Mouse (Mus musculus) spleen, adult 12 weeks (tissue): ENCODE results near the gene St3gal4.
A peak's percentile ranks its signal among the peaks of the same experiment; 100 is the strongest.

ENCODE experiments used
- DNase-seq: peaks from one replicate; pipeline ENCODE4 v3.0.0; 2022; ENCODE audit warnings: low spot score

Gene St3gal4

DNA sequence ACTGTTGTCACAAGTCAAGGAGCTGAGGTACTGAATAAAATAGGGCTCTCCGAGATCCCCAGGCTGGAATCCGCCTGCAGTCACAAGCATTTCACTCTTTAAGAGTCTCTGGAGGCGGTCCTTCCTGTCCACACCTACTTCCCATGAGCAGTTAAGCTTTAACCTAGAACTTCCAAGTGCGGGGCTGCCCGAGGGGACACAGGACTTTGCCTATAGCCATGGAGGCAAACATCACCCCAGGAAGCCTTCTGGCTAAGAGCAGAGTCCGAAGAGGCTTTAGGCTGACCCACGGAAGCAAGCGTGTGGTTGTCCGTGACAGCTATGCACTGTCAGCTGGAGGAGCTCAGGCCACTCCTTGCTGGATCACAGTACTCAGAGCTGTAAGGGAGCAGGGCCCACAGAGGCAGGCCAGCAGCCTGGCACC, 9.9 kb upstream of the St3gal4 start:
- no peak for DNase-seq

DNA sequence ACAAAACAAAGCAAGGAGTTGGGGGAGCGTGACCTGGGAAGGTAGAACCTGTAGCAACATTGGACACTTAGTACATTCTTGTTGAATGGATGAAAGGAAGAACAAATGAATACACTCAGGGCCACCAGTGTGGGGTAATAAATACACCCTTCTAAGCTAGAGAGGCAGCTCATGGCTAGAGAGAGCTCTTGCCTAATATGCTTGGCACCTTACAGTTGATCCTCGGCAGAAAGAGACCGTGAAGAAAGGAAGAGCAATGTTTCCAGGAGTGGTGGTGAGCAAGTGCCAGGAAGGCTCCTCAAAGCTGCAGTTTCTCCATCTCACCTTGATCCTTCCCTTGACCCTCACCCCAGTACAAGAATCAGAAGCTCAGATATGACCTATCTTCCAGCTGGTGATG, 9.5 kb upstream of the St3gal4 start:
- DNase-seq: no peak

DNA sequence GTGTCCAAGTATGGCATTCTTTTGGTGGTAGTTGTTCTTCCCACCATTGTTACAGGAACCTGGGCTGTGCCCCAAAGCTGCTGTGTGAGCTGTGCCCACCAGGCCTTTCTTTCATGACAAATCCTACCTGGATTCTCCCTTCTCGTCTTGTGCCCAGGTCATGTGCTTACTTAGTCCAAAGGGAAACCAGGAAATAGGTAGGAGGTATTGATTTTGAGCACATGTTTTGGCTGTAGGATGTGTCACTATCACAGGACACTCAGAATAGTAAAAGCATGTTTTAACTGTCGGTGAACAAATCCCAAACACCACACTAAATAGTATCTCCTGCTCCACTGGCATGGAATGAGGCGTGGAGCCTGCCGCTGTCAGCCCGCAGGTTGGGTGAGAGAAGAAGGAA, 8.5 kb upstream of the St3gal4 start:
- no peak for DNase-seq

DNA sequence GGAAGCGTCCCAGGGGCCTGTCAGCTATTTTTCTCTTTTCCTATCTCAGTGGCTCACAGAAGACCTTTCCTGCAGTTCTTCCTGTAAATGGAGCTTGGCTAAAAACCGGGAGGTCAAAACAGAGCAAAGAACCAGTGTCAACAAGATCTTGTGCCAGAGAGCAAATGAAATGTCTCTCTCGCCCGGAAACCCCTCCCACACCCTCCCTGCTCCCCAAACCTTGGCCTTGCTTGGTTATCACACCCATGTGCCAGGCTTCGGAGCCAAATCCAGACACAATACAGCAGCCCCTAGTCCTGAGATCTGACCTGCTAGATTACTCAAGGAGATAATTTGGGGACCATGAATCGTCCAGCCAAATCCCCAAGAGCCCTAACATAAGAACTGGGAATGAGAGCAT, 8.1 kb upstream of the St3gal4 start:
- DNase-seq: no peak

DNA sequence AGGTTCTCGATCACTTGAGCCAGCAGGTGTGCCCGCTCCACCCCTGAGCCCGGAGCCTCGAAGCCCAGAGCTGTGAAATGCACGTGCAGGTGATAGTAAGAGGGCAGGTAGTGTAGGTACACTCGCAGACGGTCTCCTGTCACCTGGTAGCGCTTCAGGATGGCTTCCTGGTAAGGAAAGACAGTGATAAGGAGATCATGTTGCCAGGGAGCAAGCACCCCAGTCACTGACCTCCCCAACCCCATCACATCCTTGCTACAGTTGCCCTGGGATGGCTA, 5.5 kb upstream of the St3gal4 start:
- DNase-seq: no peak

DNA sequence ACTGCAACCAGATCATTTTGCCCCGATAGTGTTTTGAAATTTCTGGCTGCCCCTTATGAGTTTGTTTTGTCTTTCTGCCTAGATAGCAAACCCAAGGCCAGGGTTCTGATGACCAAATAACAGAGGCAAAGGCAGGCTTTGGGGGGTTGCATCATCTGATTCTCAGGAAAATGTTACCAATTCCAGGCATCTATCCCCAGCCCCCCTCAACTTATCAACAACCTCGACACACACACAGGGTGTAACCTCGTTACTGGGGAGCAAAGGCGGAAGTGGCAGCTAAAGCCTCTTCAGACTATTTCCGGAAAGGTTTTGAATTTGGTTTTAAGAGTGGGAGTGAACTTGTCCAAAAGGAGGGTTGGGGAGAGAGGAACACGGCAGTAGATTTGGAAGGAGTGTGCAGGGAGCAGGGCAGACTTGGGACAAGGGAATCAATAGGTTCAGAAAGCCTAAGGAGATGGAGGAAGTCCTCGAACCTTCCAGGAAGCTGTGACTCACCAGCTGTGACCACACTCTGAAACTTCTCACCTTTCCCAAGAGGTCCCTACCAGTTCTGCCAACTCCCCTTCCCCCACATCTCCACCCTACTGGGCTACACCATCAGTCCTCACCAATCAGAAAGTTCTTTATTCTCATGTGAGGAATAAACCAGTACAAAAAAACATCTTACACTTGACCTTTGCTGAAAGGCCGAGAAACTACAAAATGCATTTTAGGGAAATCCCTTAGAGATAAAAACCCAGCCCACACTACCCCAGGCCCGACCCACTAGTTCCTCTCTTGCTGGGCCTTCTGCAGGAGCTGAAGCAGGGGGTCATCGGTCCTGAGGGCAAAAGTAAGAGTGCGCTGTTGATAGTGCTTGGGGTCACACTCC, 5.0 kb upstream of the St3gal4 start:
- peak; percentile 16 for DNase-seq

DNA sequence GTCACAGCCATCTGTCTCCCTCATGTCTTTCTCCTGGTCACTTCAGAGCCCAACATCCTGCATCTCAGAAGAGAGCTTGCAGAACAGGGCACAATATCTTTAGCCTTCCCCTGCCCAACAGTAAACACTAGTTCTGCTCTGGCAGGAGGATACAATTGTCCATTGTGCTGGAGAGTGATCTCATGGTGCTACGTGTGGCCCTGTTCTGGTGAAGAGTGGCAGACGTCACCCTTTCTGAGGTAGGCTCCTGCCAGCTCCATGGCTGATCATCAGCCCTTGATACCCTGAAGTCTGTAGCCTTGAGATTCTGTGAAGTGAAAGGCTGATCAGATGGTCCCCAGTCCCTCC, 4.4 kb upstream of the St3gal4 start:
- no peak for DNase-seq

DNA sequence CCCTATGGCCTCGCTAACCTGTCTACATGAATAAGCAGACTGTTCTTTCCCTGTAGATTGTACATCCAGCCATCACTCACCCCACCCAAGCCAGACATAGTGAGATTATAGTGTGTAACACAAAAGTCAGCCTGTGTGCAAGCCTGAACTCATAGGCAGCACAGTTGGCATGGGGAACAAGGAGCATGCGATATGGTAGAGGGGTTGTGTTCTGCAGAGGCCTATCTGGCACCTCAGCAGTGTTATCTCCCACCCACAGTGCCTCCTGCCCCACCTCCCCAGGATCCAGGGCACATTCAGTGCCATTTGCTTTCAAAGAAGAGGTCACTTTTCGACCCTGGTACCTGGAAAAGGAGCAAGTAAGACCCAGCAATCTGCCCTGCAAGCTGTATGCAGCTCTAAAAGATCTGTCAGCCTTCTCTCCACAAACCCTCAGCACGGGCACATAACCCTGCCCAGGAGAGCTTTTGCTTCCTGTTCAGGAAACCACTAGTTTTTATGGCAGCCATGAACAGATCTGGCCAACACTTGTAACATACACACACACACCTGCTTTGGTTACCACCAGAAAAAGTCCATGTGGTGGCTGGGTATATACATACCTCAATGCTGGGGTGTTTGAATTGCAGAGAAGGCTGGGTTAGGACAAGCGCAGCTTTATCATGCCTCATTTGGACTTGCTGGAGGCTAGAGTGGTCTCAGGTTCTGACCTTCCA, 3.6 kb upstream of the St3gal4 start:
- peak; percentile 58 for DNase-seq

DNA sequence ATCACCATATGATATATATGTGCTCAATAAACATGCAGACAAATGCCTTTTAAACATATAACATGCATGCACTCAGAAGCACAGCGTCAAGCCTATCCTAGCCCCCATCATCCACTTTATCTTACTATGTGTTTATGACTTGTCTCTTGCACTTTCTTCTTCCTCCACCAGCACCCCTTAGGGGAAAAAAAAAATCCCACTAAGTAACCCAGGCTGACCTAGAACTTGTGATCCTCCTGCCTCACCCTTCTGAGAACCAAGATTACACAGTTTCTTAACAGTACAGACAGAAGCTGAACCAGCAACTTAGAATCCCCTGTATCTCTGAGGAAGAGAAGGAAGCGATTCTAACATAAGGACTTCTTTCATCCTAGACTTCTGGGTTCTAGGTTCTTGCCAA, 505 bp downstream of the St3gal4 start:
- DNase-seq: no peak

DNA sequence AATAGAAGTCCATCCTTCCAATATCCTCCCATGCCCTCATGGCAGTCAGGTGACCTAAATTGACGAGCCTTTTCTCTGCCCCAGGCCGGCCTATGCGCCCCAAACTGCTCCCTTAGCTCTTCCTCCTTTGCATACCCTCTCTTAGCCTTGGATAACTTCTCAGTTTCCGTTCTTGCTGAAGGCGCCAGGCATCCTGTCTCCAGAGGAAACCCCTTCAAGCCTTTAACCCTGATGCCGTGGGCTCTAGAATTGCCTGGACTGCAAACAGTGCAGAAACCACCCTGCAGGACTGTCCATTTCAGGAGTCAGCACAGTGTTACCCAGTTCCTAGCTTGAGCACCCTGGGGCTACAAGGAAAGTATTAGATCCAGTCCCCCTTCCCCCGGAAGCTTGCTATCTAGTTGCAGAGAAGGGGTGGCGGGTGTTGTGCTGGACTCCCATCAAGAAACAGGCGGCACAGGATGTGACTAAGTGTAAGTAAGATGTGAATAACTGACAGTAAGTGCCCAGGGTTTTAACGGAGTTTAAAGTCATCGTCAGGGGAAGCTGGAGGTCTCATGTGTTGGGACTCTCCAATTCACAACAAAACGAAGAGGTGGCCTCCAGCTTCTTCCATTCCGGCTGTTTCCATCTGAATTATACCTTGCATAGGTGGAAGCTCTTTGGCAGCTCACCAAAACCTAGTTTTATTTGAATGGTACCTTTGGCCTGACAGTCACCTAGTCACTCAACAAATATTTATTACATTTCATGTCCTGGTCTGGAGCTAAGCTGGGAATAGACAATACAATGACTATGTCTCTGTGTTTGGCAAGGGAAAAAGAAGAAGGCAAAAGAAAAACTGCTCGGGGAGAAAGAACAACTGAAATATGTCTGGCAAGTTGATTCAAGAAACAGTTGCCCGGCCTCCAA, 1.4 kb downstream of the St3gal4 start:
- DNase-seq: peak; percentile 37

DNA sequence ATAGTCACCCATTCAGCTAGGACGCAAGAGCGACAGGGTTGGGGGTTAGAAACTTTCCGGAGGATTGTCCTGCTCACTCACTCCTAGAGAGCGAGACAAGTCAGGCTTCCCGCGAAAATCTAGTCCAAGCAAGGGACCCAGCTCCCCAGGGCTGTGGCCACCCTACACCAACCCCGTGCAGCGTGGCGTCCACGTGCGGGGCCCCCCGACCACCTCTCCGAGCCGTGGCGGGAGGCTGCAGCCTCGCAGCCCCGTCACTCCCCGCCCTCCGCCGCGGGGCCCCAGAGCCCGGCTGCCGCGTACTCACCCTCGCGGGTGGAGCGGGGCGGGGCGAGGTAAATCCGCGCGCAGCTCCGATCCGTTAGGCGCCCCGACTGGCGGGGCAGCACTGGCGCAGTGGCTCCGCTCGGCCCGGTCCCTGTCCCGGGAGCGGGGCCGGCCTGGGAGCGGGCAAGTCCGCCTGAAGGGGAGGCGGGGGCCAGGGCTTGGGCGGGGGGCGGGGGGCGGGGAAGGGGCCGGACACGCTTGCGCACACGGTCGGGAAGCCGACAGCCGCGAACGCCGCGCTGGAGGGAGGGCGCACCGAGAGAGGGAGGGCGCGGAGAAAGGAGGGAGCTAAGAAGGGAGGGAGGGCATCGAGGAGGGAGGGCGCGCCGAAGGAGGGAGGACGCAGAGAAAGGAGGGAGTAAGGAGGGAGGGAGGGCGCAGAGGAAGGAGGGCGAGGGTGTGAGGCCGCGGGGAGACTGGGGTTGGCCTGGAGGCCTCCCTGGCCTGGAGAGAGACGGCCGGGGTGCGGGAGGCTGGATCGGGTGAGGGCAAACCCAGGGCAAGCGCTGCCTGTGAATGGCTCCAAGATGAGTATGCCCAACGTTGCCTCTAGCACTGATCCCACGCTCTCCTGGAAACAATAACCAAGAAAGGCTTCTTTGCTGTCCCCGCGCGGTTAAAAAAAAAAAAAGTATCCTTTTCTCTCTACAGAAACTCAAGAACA, 2.4 kb downstream of the St3gal4 start:
- peak; percentile 76 for DNase-seq

DNA sequence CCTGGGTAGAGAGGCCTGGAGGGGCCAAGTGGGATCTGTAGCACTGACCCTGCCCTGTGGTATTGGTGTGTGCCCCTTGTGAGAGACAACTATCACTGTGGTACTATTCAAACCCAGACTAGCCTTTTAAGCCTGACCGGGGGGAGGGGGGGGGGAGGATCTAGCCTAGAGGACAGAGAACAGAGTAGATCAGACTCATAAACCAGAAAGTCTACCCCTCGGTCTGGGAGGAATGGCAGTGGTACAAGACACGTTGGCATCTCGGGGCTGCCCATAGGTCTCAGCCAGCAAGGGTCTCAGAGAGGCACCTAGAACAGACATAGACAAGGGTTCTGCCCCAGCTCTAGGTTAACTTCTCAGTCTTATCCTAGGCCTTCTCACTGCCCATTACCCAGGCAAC, 3.3 kb downstream of the St3gal4 start:
- no peak for DNase-seq

DNA sequence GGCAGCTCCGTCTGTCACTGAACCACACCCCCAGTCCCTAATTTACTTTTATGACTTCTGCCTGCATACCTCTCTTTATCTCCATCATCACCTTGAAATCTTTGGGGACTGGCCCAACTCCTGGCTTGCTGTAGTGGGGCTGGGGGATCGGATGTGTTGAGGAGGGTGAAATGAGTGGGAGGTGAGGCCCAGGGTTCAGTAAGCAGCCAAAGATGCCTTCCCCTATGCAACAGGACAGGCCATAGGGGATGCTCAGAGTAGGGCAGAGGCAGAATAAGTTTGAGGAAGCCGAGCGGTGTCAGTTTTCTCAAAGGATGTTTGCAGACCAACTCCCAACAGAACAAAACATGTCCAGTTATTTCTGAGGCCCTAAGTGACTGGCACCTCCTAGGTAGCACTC, 3.8 kb downstream of the St3gal4 start:
- DNase-seq: no peak

DNA sequence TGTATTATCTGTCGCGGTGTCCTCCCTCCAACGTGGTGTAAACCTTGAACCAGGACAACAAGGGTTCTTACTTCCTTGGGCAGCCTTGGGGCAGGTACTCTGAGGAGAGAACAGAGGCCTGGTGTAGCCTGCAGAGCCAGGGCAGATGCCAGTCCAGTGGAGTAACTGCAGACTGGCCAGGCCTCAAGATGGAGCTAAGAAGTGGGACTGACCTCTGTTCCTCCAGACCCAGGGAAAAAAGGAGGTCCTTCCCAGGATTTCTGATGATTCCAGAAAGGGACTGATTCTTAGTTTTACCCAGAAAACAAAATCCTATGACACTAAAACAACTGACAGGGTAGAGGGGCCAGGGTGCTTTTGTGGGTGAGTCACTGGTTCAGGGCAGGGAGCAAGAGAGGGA, 4.8 kb downstream of the St3gal4 start:
- no peak for DNase-seq

DNA sequence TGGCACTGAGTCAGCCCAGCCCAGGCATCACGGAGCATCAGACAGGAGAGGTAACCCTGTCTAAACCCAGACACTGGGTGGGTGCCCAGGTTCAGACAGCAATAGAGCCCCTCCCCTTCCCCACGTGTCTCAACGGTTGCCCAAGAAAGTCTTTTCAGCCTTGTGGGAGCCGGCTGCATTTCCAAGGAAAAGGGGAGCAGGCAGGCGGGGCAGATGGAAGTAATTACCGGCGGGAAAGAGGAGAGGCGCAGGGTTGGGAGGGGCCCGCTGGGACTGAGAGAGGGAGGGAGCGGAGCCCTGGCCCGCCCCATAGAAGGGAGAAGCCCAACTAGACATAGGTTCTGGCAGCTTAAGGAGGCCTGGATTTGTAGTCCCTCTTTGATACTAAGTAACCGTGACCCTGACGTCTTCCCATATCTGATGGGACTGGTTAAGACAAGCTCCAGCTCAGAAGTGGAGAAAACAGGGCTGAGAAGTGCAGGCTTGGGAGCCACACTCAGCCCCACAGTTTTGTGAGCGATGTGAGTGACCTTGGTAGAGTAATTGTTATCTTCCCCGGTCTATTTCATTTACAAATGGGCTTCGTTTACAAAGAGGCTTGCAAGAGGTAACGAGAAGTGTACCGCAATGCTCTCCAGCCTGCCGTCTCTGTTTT, 7.0 kb downstream of the St3gal4 start:
- no peak for DNase-seq

DNA sequence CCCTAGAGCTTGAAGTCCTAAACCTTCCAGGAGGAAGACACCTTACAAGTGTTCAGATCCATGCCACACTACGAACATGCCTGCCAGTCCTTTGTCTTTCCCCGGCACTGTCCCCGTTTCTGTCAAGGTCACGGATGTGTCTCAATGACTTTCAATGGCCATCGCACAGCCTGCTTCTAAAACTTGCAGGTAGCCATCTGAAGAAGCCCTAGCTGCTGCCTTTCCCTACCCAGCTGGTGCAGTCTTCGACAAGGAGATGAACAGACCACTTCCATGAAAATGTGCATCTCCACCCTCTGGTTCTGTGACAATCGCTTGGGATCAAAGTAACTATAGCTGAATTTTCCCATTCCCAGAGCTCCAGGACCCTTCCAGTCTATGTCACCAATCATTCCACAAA, 7.6 kb downstream of the St3gal4 start:
- DNase-seq: no peak

DNA sequence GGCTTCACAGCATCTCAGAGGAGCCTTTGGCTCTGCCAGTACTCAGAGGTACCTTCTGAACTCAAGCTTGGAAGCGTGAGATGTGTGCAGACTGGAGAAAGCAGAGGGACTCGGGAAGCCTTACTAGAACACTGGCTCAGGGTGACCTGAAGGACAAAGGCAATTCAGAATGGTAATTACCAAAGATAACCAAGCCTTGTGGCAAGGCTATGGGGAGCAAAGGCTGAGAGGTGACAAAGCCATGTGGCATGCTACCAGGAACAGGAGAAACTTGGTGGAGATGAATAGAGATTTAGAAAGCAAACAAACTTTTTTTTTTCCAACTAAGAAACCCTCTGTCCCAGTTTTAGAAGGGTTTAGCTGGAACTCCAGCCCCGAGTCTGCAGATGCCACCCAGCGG, 8.5 kb downstream of the St3gal4 start:
- no peak for DNase-seq

DNA sequence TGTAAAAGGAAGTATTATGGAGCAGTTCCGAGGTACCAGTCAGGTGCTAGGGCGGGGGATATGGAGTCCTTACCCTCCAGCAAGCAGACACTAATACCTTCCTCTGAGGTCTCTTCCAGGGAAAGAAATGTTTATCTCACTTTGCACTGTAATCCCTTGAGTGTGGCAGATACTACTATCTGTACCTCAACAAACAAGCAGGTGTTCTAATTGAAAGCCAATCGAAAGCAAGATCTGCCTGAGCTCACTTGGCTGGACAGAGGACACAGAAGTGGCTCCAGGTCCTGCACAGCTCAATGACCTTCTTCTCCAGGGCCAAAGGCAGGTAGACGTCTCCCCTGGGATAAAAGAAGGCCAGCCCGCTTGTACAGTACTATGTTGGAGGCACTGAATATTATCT, 9.0 kb downstream of the St3gal4 start:
- DNase-seq: no peak

DNA sequence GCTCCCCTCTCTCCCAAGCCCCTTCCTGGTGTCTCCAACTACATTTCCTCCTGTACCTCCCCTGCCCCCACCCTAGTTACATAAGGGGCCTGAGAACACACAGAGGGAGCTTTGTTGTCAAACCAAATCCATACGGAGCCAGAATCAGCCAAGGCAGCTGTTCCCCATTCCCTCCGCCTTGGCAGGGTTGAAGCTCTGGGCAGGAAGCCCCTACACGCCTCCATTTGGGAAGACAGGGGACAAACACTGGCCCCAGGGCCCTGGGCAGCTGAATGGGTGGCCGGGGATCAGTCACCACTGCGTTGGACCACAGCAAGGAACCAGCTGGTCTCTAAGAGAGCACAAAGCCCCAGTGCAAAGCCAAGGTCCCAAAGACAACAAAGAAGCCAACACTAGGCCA, 10.2 kb downstream of the St3gal4 start:
- DNase-seq: no peak

DNA sequence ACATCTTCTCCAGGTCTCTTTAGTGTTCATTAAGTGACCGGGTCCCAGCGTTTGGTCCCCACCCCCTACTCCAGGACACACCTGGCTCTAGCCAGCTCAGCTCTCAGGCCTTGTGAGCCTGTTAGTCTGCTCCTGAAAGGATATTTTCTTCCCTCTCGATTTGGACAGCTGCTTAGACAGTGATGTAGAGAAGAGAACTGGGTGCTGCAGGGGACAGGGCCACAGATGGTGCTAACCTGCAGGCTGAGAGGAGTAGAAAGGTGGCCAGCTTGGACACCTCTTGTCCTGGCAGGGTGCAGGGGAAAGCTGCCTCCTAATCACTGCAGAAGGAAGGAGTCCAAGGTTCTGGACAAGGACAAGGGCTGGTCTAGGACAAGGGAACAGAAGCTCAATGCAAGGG, 11.0 kb downstream of the St3gal4 start:
- no peak for DNase-seq

DNA sequence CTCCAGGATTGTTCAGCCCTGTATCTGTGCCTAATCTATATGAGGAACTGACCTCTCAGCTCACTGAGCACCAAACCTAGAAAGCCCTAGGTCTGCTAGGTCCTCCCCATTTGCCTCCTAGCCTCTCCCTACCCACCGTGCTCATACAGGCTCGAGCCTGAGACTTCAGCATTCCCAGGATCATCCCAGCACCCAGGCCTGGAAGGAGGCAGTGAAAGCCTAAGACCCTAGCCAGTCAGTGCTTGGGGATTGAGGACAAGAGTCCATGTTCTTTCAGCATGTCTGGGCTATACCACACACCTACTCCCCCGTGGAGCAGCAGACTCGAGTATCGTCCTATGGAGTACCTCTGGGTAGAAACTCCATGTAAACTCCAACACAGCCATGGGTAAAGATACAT, 11.7 kb downstream of the St3gal4 start:
- no peak for DNase-seq
